Mouse (Mus musculus): ENCODE data around the gene Ppp1r13l. TPM values are rescaled to one million over a fixed set of nuclear protein-coding genes. Genes with fewer than 3 reads are reported as not detected.

Ppp1r13l gene
- 21.5 TPM for polyA plus RNA-seq (2012; fragmentation: generic; extraction: Trizol)
- long read RNA-seq, experiment 1, partial matches to known transcripts: 1 of 1 reads
- long read RNA-seq, experiment 1, other reads (novel, unspliced or antisense): 0 of 1 reads
- long read RNA-seq, experiment 2, partial matches to known transcripts: 1 of 2 reads
- long read RNA-seq, experiment 2, other reads (novel, unspliced or antisense): 1 of 2 reads

- H3K79me3 ChIP-seq (ENCODE audit: low read depth): peaks cover 15% of the 10 kb centered on the region
Measured at GRCm38 (mm10) chr7:19359299-19359891, at the start of gene Ppp1r13l, which contains the start of gene Cd3eap. TSS of gene Ppp1r13l (plus strand) at chr7:19359749. TSS of gene Cd3eap (minus strand) at chr7:19359483.

GRCm38 (mm10) chr7:19309884-19310641 lies 49.5 kb upstream of the Ppp1r13l start, which contains the start of gene Fosb:
TSS of gene Fosb (minus strand) at chr7:19310051.
- Histone ChIP-seq H3ac (ENCODE audit: control insufficient read depth, insufficient read length, low read depth) (peak within 1 kb of the TSS; percentile 62), H3K79me3 (ENCODE audit: low read depth) (no peaks in the 10 kb centered on the region), H3K4me3 (ENCODE audit: insufficient read depth, poor library complexity, severe bottlenecking) (peak within 1 kb of the TSS; percentile 42), H3K79me2 (ENCODE audit: control insufficient read depth, insufficient read depth) (no peaks in the 10 kb centered on the region), H3K27me3 (ENCODE audit: control insufficient read depth, insufficient read depth, insufficient read length) (no peaks in the 10 kb centered on the region), H3K36me3 (ENCODE audit: control insufficient read depth, insufficient read depth) (no peaks in the 10 kb centered on the region)
- TF ChIP-seq CTCF (IDR thresholded peaks at IDR 0.05; ENCODE audit: control insufficient read depth, insufficient read depth, insufficient read length) (no peak), CEBPB (IDR thresholded peaks at IDR 0.05; ENCODE audit: low read depth) (no peak), MAX (IDR thresholded peaks at IDR 0.05) (no peak), FOSL1 (IDR thresholded peaks at IDR 0.05; ENCODE audit: insufficient read depth, low read length, poor library complexity, severe bottlenecking) (no peak), USF1 (IDR thresholded peaks at IDR 0.05; ENCODE audit: low read depth) (no peak), MYOD1 (IDR thresholded peaks at IDR 0.05; ENCODE audit: control insufficient read depth, insufficient read length, low read depth) (no peak), MYOG (IDR thresholded peaks at IDR 0.05; ENCODE audit: control insufficient read depth, extremely low read depth, insufficient read length) (no peak)

More at GRCm38 (mm10) chr7:19359299-19359891, at the start of gene Ppp1r13l, which contains the start of gene Cd3eap:
- TF ChIP-seq USF1 (IDR thresholded peaks at IDR 0.05; ENCODE audit: low read depth) (peak; percentile 80), MYOD1 (IDR thresholded peaks at IDR 0.05; ENCODE audit: control insufficient read depth, insufficient read length, low read depth) (no peak), MAX (IDR thresholded peaks at IDR 0.05) (peak; percentile 95), MYOG (IDR thresholded peaks at IDR 0.05; ENCODE audit: control insufficient read depth, extremely low read depth, insufficient read length) (no peak), FOSL1 (IDR thresholded peaks at IDR 0.05; ENCODE audit: insufficient read depth, low read length, poor library complexity, severe bottlenecking) (no peak), CTCF (IDR thresholded peaks at IDR 0.05; ENCODE audit: control insufficient read depth, insufficient read depth, insufficient read length) (no peak), CEBPB (IDR thresholded peaks at IDR 0.05; ENCODE audit: low read depth) (no peak)
- peak within 1 kb of the TSS; percentile 75 for H3ac ChIP-seq (ENCODE audit: control insufficient read depth, insufficient read length, low read depth)
- peak within 1 kb of the TSS; percentile 61 for H3K4me3 ChIP-seq (ENCODE audit: insufficient read depth, poor library complexity, severe bottlenecking)
- H3K36me3 ChIP-seq (ENCODE audit: control insufficient read depth, insufficient read depth): peaks cover 9% of the 10 kb centered on the region
- H3K79me2 ChIP-seq (ENCODE audit: control insufficient read depth, insufficient read depth): peaks cover 44% of the 10 kb centered on the region
- no peaks in the 10 kb centered on the region for H3K27me3 ChIP-seq (ENCODE audit: control insufficient read depth, insufficient read depth, insufficient read length)

- H3K36me3 ChIP-seq (ENCODE audit: control insufficient read depth, insufficient read depth): no peaks in the 10 kb centered on the region
- TF ChIP-seq USF1 (IDR thresholded peaks at IDR 0.05; ENCODE audit: low read depth) (no peak), MYOD1 (IDR thresholded peaks at IDR 0.05; ENCODE audit: control insufficient read depth, insufficient read length, low read depth) (no peak), MAX (IDR thresholded peaks at IDR 0.05) (no peak), FOSL1 (IDR thresholded peaks at IDR 0.05; ENCODE audit: insufficient read depth, low read length, poor library complexity, severe bottlenecking) (no peak), MYOG (IDR thresholded peaks at IDR 0.05; ENCODE audit: control insufficient read depth, extremely low read depth, insufficient read length) (no peak), CTCF (IDR thresholded peaks at IDR 0.05; ENCODE audit: control insufficient read depth, insufficient read depth, insufficient read length) (no peak), CEBPB (IDR thresholded peaks at IDR 0.05; ENCODE audit: low read depth) (no peak)
- H3K27me3 ChIP-seq (ENCODE audit: control insufficient read depth, insufficient read depth, insufficient read length): no peaks in the 10 kb centered on the region
- no peak overlapping the region for H3K4me3 ChIP-seq (ENCODE audit: insufficient read depth, poor library complexity, severe bottlenecking)
- H3K79me2 ChIP-seq (ENCODE audit: control insufficient read depth, insufficient read depth): no peaks in the 10 kb centered on the region
- H3K79me3 ChIP-seq (ENCODE audit: low read depth): no peaks in the 10 kb centered on the region
- H3ac ChIP-seq (ENCODE audit: control insufficient read depth, insufficient read length, low read depth): no peak overlapping the region
Measured at GRCm38 (mm10) chr7:19311991-19312390, 47.6 kb upstream of the Ppp1r13l start.

GRCm38 (mm10) chr7:19314033-19314432 lies 45.5 kb upstream of the Ppp1r13l start:
- H3ac ChIP-seq (ENCODE audit: control insufficient read depth, insufficient read length, low read depth): no peak overlapping the region
- TF ChIP-seq MYOG (IDR thresholded peaks at IDR 0.05; ENCODE audit: control insufficient read depth, extremely low read depth, insufficient read length) (no peak), CEBPB (IDR thresholded peaks at IDR 0.05; ENCODE audit: low read depth) (no peak), CTCF (IDR thresholded peaks at IDR 0.05; ENCODE audit: control insufficient read depth, insufficient read depth, insufficient read length) (no peak), MAX (IDR thresholded peaks at IDR 0.05) (no peak), MYOD1 (IDR thresholded peaks at IDR 0.05; ENCODE audit: control insufficient read depth, insufficient read length, low read depth) (no peak), USF1 (IDR thresholded peaks at IDR 0.05; ENCODE audit: low read depth) (no peak), FOSL1 (IDR thresholded peaks at IDR 0.05; ENCODE audit: insufficient read depth, low read length, poor library complexity, severe bottlenecking) (no peak)
- H3K27me3 ChIP-seq (ENCODE audit: control insufficient read depth, insufficient read depth, insufficient read length): no peaks in the 10 kb centered on the region
- no peaks in the 10 kb centered on the region for H3K36me3 ChIP-seq (ENCODE audit: control insufficient read depth, insufficient read depth)
- no peaks in the 10 kb centered on the region for H3K79me3 ChIP-seq (ENCODE audit: low read depth)
- no peak overlapping the region for H3K4me3 ChIP-seq (ENCODE audit: insufficient read depth, poor library complexity, severe bottlenecking)
- H3K79me2 ChIP-seq (ENCODE audit: control insufficient read depth, insufficient read depth): no peaks in the 10 kb centered on the region

- TF ChIP-seq MYOG (IDR thresholded peaks at IDR 0.05; ENCODE audit: control insufficient read depth, extremely low read depth, insufficient read length) (no peak), CEBPB (IDR thresholded peaks at IDR 0.05; ENCODE audit: low read depth) (no peak), MAX (IDR thresholded peaks at IDR 0.05) (peak; percentile 81), USF1 (IDR thresholded peaks at IDR 0.05; ENCODE audit: low read depth) (peak; percentile 88), FOSL1 (IDR thresholded peaks at IDR 0.05; ENCODE audit: insufficient read depth, low read length, poor library complexity, severe bottlenecking) (peak; percentile 76), CTCF (IDR thresholded peaks at IDR 0.05; ENCODE audit: control insufficient read depth, insufficient read depth, insufficient read length) (no peak), MYOD1 (IDR thresholded peaks at IDR 0.05; ENCODE audit: control insufficient read depth, insufficient read length, low read depth) (peak; percentile 46)
- Histone ChIP-seq H3ac (ENCODE audit: control insufficient read depth, insufficient read length, low read depth) (no peak overlapping the region), H3K79me2 (ENCODE audit: control insufficient read depth, insufficient read depth) (no peaks in the 10 kb centered on the region), H3K27me3 (ENCODE audit: control insufficient read depth, insufficient read depth, insufficient read length) (no peaks in the 10 kb centered on the region), H3K4me3 (ENCODE audit: insufficient read depth, poor library complexity, severe bottlenecking) (no peak overlapping the region), H3K36me3 (ENCODE audit: control insufficient read depth, insufficient read depth) (no peaks in the 10 kb centered on the region), H3K79me3 (ENCODE audit: low read depth) (no peaks in the 10 kb centered on the region)
Measured at GRCm38 (mm10) chr7:19316451-19317161, 42.9 kb upstream of the Ppp1r13l start.
